8 mouse cellular contexts compared by ENCODE assay signal in genomic region chr5:128524377-128525280, GRCm38 (mm10).
DNase-seq lines count a peak whose midpoint lies in the region; ATAC-seq and TF ChIP-seq lines count a peak whose summit lies in the region.

No protein-coding gene starts in this region.

- no peaks in the 10 kb centered on the region for H3K9me3 ChIP-seq in kidney, embryonic 15.5 days (replicated peaks)
- H3K9me3 ChIP-seq in forebrain, postnatal 0 days (ENCODE audit: low read length), result no peaks in the 10 kb centered on the region
- no peaks in the 10 kb centered on the region for H3K9me3 ChIP-seq in midbrain, embryonic 14.5 days (ENCODE audit: control insufficient read depth, low read length)
- H3K9me3 ChIP-seq in kidney, embryonic 14.5 days (ENCODE audit: control insufficient read depth, low read length), result no peaks in the 10 kb centered on the region

- H3K27me3 ChIP-seq in kidney, embryonic 15.5 days, result peaks cover 18% of the 10 kb centered on the region; the same call in 1 of the 2 replicates
- H3K27me3 ChIP-seq in forebrain, postnatal 0 days (ENCODE audit: insufficient read depth, low read length), result peaks cover 3% of the 10 kb centered on the region; the same call in 1 of the 2 replicates
- H3K27me3 ChIP-seq in midbrain, embryonic 14.5 days (ENCODE audit: control insufficient read depth, insufficient read depth, low read length), result 0 out of 2 replicates have a peak, but pooled peaks cover 3% of the 10 kb centered on the region
- 0 out of 2 replicates have a peak, but pooled peaks cover 3% of the 10 kb centered on the region for H3K27me3 ChIP-seq in kidney, embryonic 14.5 days (ENCODE audit: control insufficient read depth, insufficient read depth, low read length)

- no peak overlapping the region for H3K27ac ChIP-seq in kidney, embryonic 15.5 days
- H3K27ac ChIP-seq in forebrain, postnatal 0 days (ENCODE audit: low read depth, low read length), result no peak overlapping the region
- peak overlapping the region; percentile 14; the same call in 1 of the 2 replicates for H3K27ac ChIP-seq in midbrain, embryonic 14.5 days (replicated peaks; ENCODE audit: low read depth, low read length)
- H3K27ac ChIP-seq in kidney, embryonic 14.5 days (ENCODE audit: low read depth, low read length), result no peak overlapping the region

- 10% methylated on average over 26 of the region's 26 CpGs for WGBS in kidney, embryonic 15.5 days
- WGBS in forebrain, postnatal 0 days, result 8% methylated on average over 25 of the region's 26 CpGs
- WGBS in midbrain, embryonic 14.5 days, result 5% methylated on average over 26 of the region's 26 CpGs
- 14% methylated on average over 26 of the region's 26 CpGs for WGBS in kidney, embryonic 14.5 days

- no peak overlapping the region for H3K4me3 ChIP-seq in kidney, embryonic 15.5 days (replicated peaks)
- H3K4me3 ChIP-seq in forebrain, postnatal 0 days (ENCODE audit: low read depth, low read length), result no peak overlapping the region
- no peak overlapping the region for H3K4me3 ChIP-seq in midbrain, embryonic 14.5 days (replicated peaks; ENCODE audit: low read depth, low read length)
- no peak overlapping the region for H3K4me3 ChIP-seq in kidney, embryonic 14.5 days (ENCODE audit: low read length)

- H3K9ac ChIP-seq in kidney, embryonic 15.5 days, result no peak overlapping the region
- H3K9ac ChIP-seq in forebrain, postnatal 0 days, result no peak overlapping the region
- 0 out of 2 replicates have a peak overlapping the region, but pooled peaks have one; percentile 12 for H3K9ac ChIP-seq in midbrain, embryonic 14.5 days (replicated peaks; ENCODE audit: low read length)
- no peak overlapping the region for H3K9ac ChIP-seq in kidney, embryonic 14.5 days (ENCODE audit: low read depth, low read length)

- peaks cover 10% of the 10 kb centered on the region for H3K4me1 ChIP-seq in kidney, embryonic 15.5 days
- no peaks in the 10 kb centered on the region for H3K4me1 ChIP-seq in forebrain, postnatal 0 days (ENCODE audit: insufficient read depth)
- H3K4me1 ChIP-seq in midbrain, embryonic 14.5 days (ENCODE audit: control insufficient read depth, insufficient read depth, low read length), result peaks cover 11% of the 10 kb centered on the region
- H3K4me1 ChIP-seq in kidney, embryonic 14.5 days (ENCODE audit: control insufficient read depth, insufficient read depth, low read length), result no peaks in the 10 kb centered on the region

- TF ChIP-seq CTCF in forebrain, postnatal 0 days (IDR thresholded peaks at IDR 0.05; ENCODE audit: low read depth), result 0 out of 2 replicates have a peak, but pooled peaks have one; percentile 5

- no peaks in the 10 kb centered on the region for H3K36me3 ChIP-seq in kidney, embryonic 15.5 days
- H3K36me3 ChIP-seq in forebrain, postnatal 0 days (ENCODE audit: insufficient read depth), result no peaks in the 10 kb centered on the region
- H3K36me3 ChIP-seq in midbrain, embryonic 14.5 days (ENCODE audit: control insufficient read depth, insufficient read depth, low read length), result no peaks in the 10 kb centered on the region
- H3K36me3 ChIP-seq in kidney, embryonic 14.5 days (ENCODE audit: control insufficient read depth, insufficient read depth, low read length), result no peaks in the 10 kb centered on the region

- H3K4me2 ChIP-seq in kidney, embryonic 15.5 days, result no peak overlapping the region
- no peak overlapping the region for H3K4me2 ChIP-seq in forebrain, postnatal 0 days (ENCODE audit: low read depth)
- peak overlapping the region; percentile 15; the same call in 1 of the 2 replicates for H3K4me2 ChIP-seq in midbrain, embryonic 14.5 days (ENCODE audit: low read length)
- no peak overlapping the region for H3K4me2 ChIP-seq in kidney, embryonic 14.5 days (replicated peaks; ENCODE audit: low read depth, low read length)

- peak; percentile 59; the same call in 1 of the 2 replicates for ATAC-seq in kidney, embryonic 15.5 days (replicated peaks; ENCODE audit: low FRiP score)
- ATAC-seq in forebrain, postnatal 0 days, result no peak; the same call in 1 of the 2 replicates
- peak; percentile 55; the same call in 1 of the 2 replicates for ATAC-seq in midbrain, embryonic 14.5 days (ENCODE audit: low FRiP score, low TSS enrichment)
- no peak for ATAC-seq in kidney, embryonic 14.5 days (ENCODE audit: low FRiP score, low TSS enrichment)

- no peak for DNase-seq in kidney, adult 18-20 months
- DNase-seq in brain, adult 2 months (ENCODE audit: low read depth, low spot score), result peak; percentile 58
- DNase-seq in forebrain, postnatal 0 days, result no peak
- peak; percentile 52 for DNase-seq in midbrain, embryonic 14.5 days
- DNase-seq in ovary, adult 18-20 months (ENCODE audit: low spot score), result no peak
- DNase-seq in adrenal gland, adult (ENCODE audit: inconsistent age in 2 of 2, low spot score in 1 of 2), result no peak

Comparison
In these comparisons a context has a peak if more than half of its experiments do, and no peak if none do; other contexts are left out.
1. ATAC-seq: peak in kidney, embryonic 15.5 days (single experiment) and midbrain, embryonic 14.5 days (single experiment); none in forebrain, postnatal 0 days (single experiment) and kidney, embryonic 14.5 days (single experiment).
2. DNase-seq: peak in brain, adult 2 months (single experiment) and midbrain, embryonic 14.5 days (single experiment); none in kidney, adult 18-20 months (single experiment), forebrain, postnatal 0 days (single experiment), ovary, adult 18-20 months (single experiment) and adrenal gland, adult (0 of 2).